Mouse (Mus musculus) myocyte (in vitro differentiated cells): ENCODE data around the gene Gcc1.

Experiments
- E2F4 ChIP-seq: IDR thresholded peaks from one replicate; pipeline ENCODE4 v1.6.1; 2011; ENCODE audit warnings: mild to moderate bottlenecking, control low read depth, moderate library complexity; ENCODE audit not compliant: insufficient read depth
- MAX ChIP-seq: IDR thresholded peaks from one replicate; pipeline ENCODE4 v1.6.1; 2011; ENCODE audit warnings: low read depth, mild to moderate bottlenecking, control low read depth
- MYOD1 ChIP-seq, 3 experiments: IDR thresholded peaks; one replicate each; pipeline ENCODE4 v1.6.1; 2011; ENCODE audit warnings: control low read depth in 2 of 3, low read depth in 2 of 3, mild to moderate bottlenecking in 2 of 3, moderate library complexity in 1 of 3; ENCODE audit not compliant: insufficient read length in 2 of 3, control insufficient read depth in 1 of 3
- POLR2A ChIP-seq: IDR thresholded peaks from one replicate; pipeline ENCODE4 v1.6.1; 2011; ENCODE audit warnings: low read depth, mild to moderate bottlenecking, control low read depth, moderate library complexity; ENCODE audit not compliant: insufficient read length
- POLR2AphosphoS2 ChIP-seq: IDR thresholded peaks from one replicate; pipeline ENCODE4 v1.6.1; 2011; ENCODE audit warnings: low read depth, control low read depth; ENCODE audit not compliant: insufficient read length
- SRF ChIP-seq: IDR thresholded peaks from one replicate; pipeline ENCODE4 v1.6.1; 2011; ENCODE audit warnings: low read depth; ENCODE audit not compliant: control insufficient read depth, insufficient read length
- TCF12 ChIP-seq: IDR thresholded peaks from one replicate; pipeline ENCODE4 v1.6.1; 2011; ENCODE audit warnings: mild to moderate bottlenecking, control low read depth; ENCODE audit not compliant: poor library complexity, insufficient read depth, severe bottlenecking
- USF1 ChIP-seq: IDR thresholded peaks from one replicate; pipeline ENCODE4 v1.6.1; 2011; ENCODE audit warnings: low read depth, mild to moderate bottlenecking, control low read depth, moderate library complexity

- TF ChIP-seq POLR2A: no peak
- TF ChIP-seq USF1: no peak
- TF ChIP-seq E2F4: no peak
- TF ChIP-seq TCF12: no peak
- no peak for TF ChIP-seq POLR2AphosphoS2
- TF ChIP-seq MAX: no peak
- TF ChIP-seq MYOD1 (IDR thresholded peaks at IDR 0.05; ENCODE audit: control insufficient read depth in 1 of 3, insufficient read length in 2 of 3, low read depth in 2 of 3): no peak
- TF ChIP-seq SRF: no peak
Measured at GRCm38 (mm10) chr6:28367575-28367974, 60.6 kb downstream of the Gcc1 start.
